Mouse (Mus musculus) R1 (cell line): Measurements from ENCODE around the gene Ube2s.
"Not testable (repeated sequence)": the region's sequence is repeated elsewhere in the genome, so short reads cannot be mapped to it uniquely, and the experiment has no call there.

Experiments
- DNase-seq: peaks from one replicate; pipeline ENCODE4 v3.0.0-alpha.2; 2018; ENCODE audit warnings: low read depth, low spot score

Ube2s gene

GRCm38 (mm10) chr7:4821690-4822089, 9.3 kb upstream of the Ube2s start:
- no peak for DNase-seq

- peak; percentile 100 for DNase-seq
Measured at GRCm38 (mm10) chr7:4820925-4821324, 8.5 kb upstream of the Ube2s start.

- DNase-seq: no peak
Measured at GRCm38 (mm10) chr7:4816559-4816958, 4.2 kb upstream of the Ube2s start.

GRCm38 (mm10) chr7:4813105-4813791, 858 bp upstream of the Ube2s start:
- no peak for DNase-seq

- DNase-seq: no peak
Measured at GRCm38 (mm10) chr7:4811842-4812302, 518 bp downstream of the Ube2s start.

GRCm38 (mm10) chr7:4811131-4811530, 1.3 kb downstream of the Ube2s start:
- not testable (repeated sequence) for DNase-seq

GRCm38 (mm10) chr7:4806716-4807115, 5.7 kb downstream of the Ube2s start:
- peak; percentile 80 for DNase-seq

GRCm38 (mm10) chr7:4802247-4802646, 10.1 kb downstream of the Ube2s start:
- no peak for DNase-seq

- DNase-seq: peak; percentile 82
Measured at GRCm38 (mm10) chr7:4795767-4796433, 16.5 kb downstream of the Ube2s start.

GRCm38 (mm10) chr7:4794631-4795168, 17.7 kb downstream of the Ube2s start:
- DNase-seq: no peak

- peak; percentile 54 for DNase-seq
Measured at GRCm38 (mm10) chr7:4793674-4794073, 18.7 kb downstream of the Ube2s start.

- DNase-seq: not testable (repeated sequence)
Measured at GRCm38 (mm10) chr7:4793248-4793647, 19.1 kb downstream of the Ube2s start.

GRCm38 (mm10) chr7:4792278-4793212, 19.8 kb downstream of the Ube2s start, which contains the start of gene Rpl28:
Gene Rpl28 (plus strand): TSS chr7:4792874.
- peak; percentile 98 for DNase-seq

- DNase-seq: no peak
Measured at GRCm38 (mm10) chr7:4789436-4789935, 22.9 kb downstream of the Ube2s start, which contains the start of gene Tmem238. Gene Tmem238 (minus strand): TSS chr7:4789656.

GRCm38 (mm10) chr7:4788499-4789435, 23.6 kb downstream of the Ube2s start:
- peak; percentile 77 for DNase-seq

- DNase-seq: no peak
Measured at GRCm38 (mm10) chr7:4783667-4784268, 28.6 kb downstream of the Ube2s start.

GRCm38 (mm10) chr7:4782759-4783158, 29.6 kb downstream of the Ube2s start, which contains the start of the genes Il11 and Tmem190:
Gene Il11 (minus strand): TSS chr7:4782859.
Gene Tmem190 (plus strand): TSS chr7:4782937.
- no peak for DNase-seq

GRCm38 (mm10) chr7:4782130-4782529, 30.3 kb downstream of the Ube2s start:
- no peak for DNase-seq

- DNase-seq: no peak
Measured at GRCm38 (mm10) chr7:4779921-4780320, 32.5 kb downstream of the Ube2s start.
